Mouse (Mus musculus): ENCODE measurements at regions not wholly inside any gene's neighbourhood (a gene's known extent, or its start where the extent isn't known, plus 50 kb on each side); places are given as distances from the start of the nearest gene placed in this dataset.

DNA sequence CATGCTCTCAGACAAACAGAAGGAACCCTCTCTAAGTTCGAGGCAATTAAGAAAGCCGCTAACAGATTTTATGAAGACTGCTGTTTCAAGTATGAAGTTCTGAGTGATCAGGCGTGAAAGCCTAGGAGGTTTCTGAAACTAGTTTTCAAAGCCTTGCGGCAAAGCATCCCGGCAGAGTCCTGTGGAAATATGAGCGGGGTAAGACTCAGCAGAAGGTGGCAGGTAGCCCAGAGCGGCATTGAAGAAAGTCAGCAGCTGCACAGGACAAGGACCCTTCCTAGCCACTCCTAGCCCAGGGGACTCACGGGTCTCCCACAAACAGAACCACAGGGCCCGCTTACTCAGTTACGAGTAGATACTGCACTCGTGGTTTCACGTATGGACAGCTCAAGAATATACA is 54.8 kb upstream of the Zfp280d start:
- no peak for DNase-seq (ENCODE audit: extremely low read depth, low read depth, low spot score)
- Histone ChIP-seq H3K4me1 (ENCODE audit: control insufficient read depth, insufficient read depth, low read length) (no peaks in the 10 kb centered on the region), H3K79me2 (ENCODE audit: control insufficient read depth, insufficient read depth, low read length) (no peaks in the 10 kb centered on the region), H3K4me3 (ENCODE audit: insufficient read depth, low read depth, low read length) (no peak overlapping the region), H3K36me3 (ENCODE audit: control insufficient read depth, insufficient read depth, low read length) (no peaks in the 10 kb centered on the region), H3K27ac (replicated peaks; ENCODE audit: insufficient read depth, low read depth, low read length) (no peak overlapping the region), H3K27me3 (ENCODE audit: control insufficient read depth, insufficient read depth, low read length) (no peaks in the 10 kb centered on the region), H3K9ac (ENCODE audit: low read depth, low read length) (no peak overlapping the region)
- TF ChIP-seq POLR2A (IDR thresholded peaks at IDR 0.05; ENCODE audit: extremely low read depth, insufficient read depth, low read length) (no peak), CTCF (IDR thresholded peaks at IDR 0.05; ENCODE audit: low read depth, low read length) (no peak)
- 96% methylated on average over 12 of the region's 12 CpGs for WGBS

DNA sequence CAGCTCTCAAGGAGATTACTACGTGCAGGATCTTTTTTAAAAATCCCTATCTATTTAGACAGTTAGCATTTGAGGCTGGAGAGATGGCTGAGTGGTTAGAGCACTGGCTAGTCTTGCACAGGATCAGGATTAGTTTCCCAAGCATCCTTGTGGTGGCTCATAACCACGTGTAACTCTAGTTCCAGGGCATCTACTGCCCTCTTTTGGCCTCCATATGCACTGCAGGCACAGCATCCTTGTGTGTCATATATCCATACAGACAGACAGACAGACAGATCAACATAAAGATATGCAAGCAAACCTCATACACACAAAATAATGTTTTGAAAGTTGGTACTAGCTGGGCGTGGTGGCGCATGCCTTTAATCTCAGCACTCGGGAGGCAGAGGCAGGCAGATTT is 53.3 kb upstream of the Zfp280d start:
- Histone ChIP-seq H3K27ac (replicated peaks; ENCODE audit: insufficient read depth, low read depth, low read length) (no peak overlapping the region), H3K79me2 (ENCODE audit: control insufficient read depth, insufficient read depth, low read length) (no peaks in the 10 kb centered on the region), H3K4me1 (ENCODE audit: control insufficient read depth, insufficient read depth, low read length) (no peaks in the 10 kb centered on the region), H3K9ac (ENCODE audit: low read depth, low read length) (no peak overlapping the region), H3K27me3 (ENCODE audit: control insufficient read depth, insufficient read depth, low read length) (no peaks in the 10 kb centered on the region), H3K4me3 (ENCODE audit: insufficient read depth, low read depth, low read length) (no peak overlapping the region), H3K36me3 (ENCODE audit: control insufficient read depth, insufficient read depth, low read length) (no peaks in the 10 kb centered on the region)
- WGBS, result 87% methylated on average over 5 of the region's 5 CpGs
- TF ChIP-seq CTCF (IDR thresholded peaks at IDR 0.05; ENCODE audit: low read depth, low read length) (no peak), POLR2A (IDR thresholded peaks at IDR 0.05; ENCODE audit: extremely low read depth, insufficient read depth, low read length) (no peak)
- DNase-seq (ENCODE audit: extremely low read depth, low read depth, low spot score), result no peak

Data from liver, adult 2 months (tissue).